Mouse (Mus musculus) heart, adult 9 months (tissue): ENCODE measurements around the gene Dhx32.
A peak's percentile ranks its signal among the peaks of the same experiment; 100 is the strongest.

Experiments
- DNase-seq, 2 experiments: peaks; one replicate each; pipeline ENCODE4 v3.0.0; 2022; ENCODE audit warnings: low spot score in 2 of 2

Gene Dhx32

DNA sequence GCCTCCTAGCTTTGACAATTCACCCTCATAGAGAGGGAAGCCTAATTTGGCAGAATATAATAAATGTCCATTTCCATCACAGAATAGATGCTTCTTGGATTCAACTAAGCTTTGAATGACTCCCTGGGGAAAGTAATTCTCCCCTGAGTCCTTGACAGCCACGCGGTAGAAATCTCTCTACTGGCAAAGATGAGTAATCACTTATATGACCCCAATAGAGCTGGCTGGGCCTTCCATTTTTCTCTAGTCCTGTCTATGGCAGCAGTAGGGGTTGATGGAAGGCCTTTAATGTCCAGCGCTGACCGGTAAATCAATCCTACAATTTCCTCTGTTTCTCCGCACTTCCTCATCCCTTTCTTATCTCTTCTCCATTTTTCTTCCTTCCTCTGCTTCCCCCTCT is 7.3 kb downstream of the Dhx32 start:
- no peak for DNase-seq

DNA sequence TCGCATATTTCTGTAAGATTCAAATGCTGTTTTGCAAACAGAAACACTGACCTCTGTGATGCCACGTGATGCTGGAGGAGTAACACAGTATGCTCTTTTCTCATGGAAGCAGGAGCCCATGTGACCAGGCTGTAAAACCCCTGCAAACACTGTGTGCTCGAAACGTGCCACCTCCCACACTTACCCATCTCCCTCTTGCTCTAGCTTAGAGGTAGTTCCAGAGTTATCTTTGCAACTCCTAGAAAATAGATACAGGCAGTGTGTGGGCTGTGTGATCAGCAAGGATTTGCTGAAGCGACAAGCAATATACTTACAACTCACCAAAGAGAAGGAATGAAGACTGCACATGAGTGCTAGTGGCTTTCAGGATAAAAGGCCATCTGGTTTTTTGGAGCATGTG is 14.0 kb downstream of the Dhx32 start:
- no peak for DNase-seq

DNA sequence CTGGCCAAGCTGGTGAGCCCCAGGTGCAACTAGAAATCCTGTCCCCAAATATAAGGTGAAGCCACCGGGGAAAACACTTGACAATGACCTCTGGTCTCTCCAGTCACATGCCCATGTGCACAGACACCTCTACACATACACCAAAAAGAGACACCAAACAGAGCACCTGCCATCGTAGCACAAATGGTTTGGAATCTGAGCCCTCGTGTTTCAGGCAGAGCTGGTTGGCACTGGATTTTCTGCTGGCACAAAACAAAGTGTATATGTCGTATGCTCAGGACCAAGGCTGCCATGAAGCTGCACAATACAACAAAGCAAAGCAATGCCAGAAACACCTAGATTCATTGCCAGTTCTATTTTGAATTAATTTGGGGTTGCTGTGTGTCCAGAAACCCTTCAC is 14.5 kb downstream of the Dhx32 start:
- DNase-seq = no peak

DNA sequence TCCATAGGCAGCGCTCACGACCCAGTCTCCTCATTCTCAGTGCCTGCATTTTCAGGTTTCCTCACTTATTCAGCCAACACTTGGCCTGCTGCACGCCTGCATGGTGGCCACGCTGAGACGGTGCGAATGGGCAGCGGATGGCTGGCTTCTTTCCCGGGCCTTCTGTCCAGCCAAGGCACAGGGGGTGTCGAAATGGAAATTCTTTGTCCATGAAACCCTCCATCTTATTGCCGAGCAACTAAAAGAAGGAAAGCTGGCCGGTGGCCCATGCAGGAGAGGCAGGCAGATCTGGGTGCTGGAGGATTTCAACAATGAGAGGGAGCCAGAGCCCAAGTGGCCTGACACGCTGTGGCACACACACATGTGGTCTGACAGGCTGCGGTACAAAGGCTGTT is 16.7 kb downstream of the Dhx32 start:
- DNase-seq = peak; percentile 72 to 84

DNA sequence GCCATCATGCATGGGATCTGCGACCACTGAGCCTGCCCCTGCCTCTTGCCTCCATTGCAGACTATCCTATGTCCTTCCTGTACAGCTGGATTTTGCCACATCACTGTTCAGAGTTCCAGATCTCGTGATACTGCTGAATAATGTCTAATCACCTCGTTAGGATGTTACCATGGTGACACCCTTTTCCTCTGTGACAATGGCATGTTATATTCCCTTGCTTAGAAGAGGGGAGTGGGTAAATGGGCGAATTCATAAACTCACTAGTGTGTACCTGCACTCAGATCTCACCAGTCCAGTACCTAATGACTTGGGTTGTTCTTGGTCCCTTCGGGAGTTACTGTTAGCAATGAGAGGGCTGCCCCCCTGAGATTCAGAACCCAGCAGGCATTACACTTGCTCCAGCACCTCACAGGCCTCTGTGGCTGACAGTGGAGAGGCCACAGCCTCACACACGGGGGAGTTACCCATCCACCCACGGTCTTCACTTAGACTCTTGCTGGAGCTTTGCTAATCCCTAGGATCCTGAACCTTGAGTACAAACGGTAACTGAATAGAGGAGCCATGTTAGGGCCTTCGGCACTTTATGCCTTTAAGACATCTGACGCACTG is 17.2 kb downstream of the Dhx32 start:
- DNase-seq = no peak

DNA sequence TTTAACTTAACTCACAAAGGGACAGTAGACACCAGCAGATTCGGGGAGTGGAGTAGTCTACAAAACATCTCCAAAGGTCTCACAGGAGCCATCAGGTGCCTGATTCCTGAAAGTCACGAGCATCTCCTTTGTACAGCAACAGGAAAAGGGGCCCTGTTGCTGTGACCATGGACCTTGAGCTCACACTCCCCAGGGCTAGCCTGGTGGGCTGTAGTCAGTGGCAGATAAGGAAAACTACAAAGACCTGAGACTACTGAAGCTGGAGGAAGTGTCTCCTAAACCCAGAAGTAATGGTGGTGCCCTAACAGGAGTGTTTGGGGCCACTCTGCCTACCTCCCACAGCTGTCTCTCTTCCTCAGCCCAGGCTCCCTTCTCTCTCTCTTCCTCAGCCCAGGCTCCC is 18.1 kb downstream of the Dhx32 start:
- no peak for DNase-seq

DNA sequence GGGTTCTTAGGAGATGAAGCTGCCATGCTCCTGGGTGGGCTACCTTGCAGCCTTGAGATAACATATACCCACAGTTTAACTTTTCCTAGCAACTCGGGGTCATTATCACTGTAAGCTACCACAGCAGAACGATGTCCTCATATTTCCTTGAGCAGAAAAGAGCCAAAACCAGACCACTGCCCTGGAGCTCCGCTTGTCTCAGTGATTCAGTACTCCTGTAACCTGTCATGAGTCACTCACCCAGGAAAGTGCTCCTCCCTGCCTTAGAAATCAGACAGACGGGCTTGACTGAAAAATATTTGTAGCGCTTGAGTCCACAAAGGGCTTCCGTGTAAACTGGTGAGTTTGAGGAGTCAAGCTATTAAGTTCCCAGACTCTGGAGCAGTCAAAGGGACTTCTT is 19.8 kb downstream of the Dhx32 start:
- DNase-seq = no peak

DNA sequence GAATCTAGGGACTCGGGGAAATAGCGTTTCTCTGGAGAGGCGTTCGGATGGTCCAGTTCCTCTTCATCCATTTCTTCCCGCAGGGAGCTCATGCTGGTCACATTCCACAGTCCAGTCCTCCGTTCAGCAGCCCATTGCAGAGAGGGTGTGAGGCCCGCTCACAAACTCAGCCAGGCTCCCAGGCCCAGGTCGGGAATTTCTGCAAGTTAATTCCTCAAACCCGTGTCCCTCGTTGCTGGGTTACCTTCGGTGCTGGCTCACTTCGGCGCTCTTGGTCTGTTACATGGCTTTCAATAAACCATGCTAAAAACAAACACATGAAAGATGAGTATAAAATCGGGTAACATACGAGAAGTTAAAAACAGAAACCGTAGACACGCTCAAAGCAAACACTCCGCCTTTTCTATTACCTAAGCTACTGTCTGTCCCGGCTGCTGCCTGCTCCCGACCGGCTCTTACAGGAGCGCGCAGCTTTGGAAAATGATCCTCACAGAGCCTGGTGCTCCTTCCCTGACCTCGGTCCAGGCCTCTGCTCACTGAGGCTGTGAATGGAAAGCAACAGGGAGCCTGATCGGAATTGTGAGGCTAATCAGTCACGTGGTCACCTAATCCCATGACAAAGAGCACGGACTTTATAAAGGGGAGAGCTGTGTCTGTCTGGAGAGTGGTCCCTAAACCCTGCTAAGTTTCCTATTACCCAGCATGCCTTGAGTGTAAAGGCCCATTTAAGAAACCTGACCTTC is 22.7 kb downstream of the Dhx32 start:
- no peak for DNase-seq

DNA sequence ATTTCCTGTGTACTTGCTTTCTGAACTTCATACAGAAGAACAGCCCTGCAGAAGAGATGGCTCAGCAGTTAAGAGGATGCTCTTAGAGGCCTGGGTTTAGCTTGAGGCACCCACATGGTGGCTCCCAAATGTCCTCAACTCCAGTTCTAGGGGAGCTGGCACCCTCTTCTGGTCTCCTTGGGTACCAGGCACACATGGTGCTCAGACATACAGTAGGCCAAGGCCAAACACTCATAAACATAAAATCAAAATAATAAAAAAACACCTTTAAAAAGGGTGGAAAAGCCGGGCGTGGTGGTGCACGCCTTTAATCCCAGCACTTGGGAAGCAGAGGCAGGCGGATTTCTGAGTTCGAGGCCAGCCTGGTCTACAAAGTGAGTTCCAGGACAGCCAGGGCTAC is 23.8 kb downstream of the Dhx32 start:
- DNase-seq = no peak

DNA sequence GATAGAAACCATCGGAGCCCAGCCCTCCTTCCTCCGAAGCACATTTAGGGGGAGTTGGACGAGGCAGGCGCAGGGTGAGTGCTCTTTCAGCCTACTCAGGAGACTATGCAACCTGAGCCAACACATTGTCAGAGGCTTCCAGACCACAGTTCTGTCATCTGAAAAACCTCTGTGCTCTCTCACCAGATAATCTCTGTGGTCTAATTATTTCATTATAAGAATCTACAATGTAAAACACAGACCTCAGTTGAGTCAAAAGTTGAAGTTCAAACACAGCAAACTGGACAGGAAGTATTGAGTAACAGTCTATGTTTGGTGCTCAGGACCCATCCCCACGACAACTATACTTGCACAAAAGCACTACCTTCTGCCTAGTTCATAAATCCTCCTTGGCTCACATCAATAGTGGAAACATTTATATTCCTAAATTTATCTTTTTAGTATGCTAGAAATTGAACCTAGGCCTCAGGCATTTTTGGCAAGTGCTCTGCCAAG is 24.5 kb downstream of the Dhx32 start:
- DNase-seq = no peak

DNA sequence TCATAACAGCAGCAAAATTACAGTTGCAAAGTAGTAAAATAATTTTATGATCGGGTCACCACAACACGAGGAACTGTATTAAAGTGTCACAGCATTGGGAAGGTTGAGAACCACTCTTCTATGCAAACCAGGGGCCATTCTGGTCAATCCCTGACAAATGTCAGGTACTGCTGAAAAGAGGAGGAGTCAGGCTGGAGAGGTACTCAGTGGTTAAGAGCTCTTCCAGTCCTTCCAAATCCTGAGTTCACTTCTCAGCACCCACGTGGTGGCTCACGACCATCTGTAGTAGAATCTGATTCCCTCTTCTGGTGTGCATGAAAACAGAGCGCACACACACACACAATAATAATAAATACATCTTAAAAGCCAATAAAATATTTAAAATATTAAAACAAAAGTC is 31.4 kb downstream of the Dhx32 start:
- DNase-seq = no peak

DNA sequence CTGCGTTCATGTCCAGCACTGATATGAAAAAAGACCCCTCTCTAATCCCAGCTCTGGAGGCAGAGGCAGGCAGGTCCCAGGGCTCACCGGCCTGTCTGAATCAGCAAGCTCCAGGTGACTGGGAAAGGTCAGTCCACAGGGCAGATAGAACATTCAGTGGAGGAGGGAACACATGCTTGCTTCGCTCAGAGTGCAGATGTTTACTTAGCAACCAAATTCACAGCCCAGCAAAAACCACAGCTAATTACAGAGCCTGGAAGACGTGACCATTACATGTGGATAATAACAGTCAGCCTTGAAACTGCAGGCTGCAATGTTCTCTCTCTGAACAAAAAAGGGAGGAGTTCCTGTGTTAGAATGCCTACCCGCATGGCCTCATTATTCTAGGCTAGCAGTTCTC is 31.9 kb downstream of the Dhx32 start:
- DNase-seq = no peak

DNA sequence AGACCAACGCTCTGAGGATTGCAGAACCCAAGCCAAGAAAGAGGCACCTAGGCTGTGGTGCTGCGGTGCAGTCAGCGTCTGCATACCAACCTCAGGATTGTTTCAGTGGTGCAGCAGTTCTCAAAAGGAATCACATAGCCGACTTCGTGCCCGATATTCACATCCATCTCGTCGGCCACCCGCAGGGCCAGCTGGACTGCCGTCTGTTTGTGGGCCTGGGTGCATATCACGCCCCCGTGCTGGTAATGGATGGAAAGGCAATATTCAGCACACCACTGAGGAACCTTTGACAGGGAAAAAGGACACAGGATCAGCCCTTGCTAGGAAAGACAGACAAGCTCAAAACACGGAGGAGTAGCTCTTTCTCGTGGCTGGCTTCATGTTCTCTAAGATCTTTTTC is 33.8 kb downstream of the Dhx32 start:
- DNase-seq = no peak

DNA sequence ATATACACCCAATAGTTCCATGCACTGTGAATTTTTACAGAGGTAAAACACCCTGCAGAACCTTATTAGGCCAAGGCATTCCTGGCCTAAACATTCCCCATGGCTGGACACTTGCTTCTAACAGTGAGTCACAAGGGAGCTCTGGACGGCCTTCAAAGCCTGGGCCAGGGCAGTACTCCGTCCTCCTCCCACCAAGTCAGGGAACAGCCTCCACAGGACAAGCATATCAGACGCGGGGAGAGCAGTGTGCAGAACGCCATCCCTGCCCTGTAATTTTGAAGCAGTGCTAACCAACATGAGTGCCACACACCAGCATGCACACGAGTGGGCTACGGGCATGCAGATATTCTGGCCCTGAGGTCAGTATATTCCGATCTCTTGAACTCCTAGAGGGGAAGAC is 35.2 kb downstream of the Dhx32 start:
- peak; percentile 39 to 55 for DNase-seq

DNA sequence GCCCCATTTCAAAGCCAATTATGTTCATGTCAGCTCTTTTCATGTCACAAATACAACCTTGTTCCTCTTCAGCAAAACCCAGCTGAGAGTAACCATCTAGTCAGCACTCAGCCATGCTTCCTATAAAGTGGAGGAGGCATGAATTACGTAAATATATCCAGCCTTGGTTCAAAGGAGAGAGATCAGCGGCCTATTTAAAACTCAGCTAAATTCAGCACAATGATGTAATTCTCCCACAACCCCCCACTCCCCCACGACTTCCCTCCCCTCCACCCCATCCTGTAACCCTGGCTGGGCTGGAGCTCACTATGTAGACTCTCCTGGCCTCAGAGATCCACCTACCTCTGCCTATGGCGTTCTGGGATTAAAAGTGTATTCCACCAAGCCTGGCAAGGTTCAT is 37.8 kb downstream of the Dhx32 start:
- peak; percentile 35 to 52 for DNase-seq

DNA sequence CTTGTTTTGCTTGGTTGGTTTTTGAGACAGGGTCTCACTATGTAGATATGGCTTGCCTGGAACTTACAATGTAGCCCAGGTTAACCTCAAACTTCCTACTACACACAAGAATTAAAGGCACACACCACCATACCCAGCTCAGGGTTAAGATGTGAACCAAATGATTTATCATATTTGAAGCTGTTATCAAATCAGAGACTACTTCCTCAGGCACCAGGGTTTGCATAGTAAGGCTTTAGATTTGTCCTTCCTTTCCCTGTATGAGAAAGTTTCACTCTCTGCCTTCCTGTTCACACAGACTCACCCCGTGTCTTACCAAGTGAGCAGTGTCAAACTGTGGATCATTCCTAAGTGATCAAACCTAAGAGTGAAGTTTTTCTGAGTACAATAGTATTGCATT is 38.3 kb downstream of the Dhx32 start:
- no peak for DNase-seq

DNA sequence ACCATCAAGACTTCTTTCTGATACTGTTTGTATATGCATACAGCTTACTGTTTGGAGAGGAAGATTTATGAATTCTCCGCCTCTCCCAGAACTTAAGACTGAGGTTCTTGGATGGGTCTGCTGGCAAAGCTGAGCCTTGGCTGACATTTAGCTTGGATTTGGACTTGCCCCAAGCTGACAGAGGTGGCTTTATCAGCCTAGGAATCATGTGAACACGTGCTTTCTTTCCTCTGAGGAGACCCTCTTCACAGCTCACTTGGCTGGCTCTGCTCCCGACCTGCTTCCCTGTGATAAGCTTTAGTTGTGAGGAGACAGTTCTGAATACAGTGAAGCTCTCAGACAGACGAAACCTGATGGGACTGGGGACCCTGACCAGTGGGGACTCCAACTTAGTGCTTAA is 38.9 kb downstream of the Dhx32 start:
- DNase-seq = no peak

DNA sequence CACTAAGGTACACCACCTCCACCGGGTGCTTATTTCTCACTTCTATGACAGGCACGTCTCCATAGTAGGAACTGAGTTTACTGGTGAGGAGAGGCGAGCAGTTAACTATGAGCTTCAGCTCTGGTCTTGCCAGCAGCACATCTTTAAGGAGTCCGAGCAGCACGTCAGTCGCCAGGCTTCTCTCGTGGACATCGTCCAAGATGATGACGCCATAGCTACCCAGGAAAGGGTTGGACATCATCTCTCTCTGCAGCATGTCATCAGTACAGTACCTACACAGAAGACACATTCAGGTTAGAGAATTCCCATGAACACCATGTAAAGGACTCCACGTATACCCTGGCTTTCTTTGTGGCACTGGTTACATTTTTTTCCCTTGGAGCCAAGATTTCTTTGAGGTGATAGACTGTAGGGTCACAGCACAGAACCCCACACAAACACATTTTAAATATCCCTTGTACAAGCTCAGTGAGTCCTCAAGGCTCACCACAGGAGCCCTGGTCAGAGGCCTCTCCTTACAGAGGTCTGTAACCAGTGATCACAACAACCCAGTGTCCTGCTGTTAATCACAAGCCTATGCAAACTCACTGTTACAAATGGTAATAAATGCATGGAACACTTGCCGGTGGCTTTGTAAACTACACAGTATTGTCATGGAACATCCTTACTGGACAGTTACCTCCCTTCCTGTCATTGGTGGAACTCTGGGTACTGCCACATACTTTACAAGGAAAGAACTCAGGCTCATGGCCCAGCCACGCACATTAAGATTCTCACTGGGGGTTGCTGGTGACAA is 39.8 kb downstream of the Dhx32 start:
- no peak for DNase-seq

DNA sequence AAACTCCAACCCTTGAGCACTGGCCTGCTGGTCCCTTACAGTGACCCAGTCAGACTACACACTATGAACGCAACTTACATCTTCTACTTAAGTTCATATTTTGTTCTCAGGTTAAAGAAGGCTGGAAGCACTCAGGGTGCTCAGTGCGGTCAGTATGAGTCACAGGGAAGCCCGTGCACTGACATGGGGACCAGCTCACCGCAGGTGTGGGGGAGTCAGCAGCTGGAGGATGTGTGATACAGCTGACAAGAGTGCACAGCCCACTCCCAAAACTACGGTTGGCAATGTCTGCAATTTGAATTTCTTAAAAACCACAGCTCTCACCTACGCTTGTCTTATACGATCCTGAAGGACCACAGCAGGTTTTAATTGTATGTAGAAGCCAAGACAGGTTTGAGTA is 42.0 kb downstream of the Dhx32 start:
- DNase-seq = no peak

DNA sequence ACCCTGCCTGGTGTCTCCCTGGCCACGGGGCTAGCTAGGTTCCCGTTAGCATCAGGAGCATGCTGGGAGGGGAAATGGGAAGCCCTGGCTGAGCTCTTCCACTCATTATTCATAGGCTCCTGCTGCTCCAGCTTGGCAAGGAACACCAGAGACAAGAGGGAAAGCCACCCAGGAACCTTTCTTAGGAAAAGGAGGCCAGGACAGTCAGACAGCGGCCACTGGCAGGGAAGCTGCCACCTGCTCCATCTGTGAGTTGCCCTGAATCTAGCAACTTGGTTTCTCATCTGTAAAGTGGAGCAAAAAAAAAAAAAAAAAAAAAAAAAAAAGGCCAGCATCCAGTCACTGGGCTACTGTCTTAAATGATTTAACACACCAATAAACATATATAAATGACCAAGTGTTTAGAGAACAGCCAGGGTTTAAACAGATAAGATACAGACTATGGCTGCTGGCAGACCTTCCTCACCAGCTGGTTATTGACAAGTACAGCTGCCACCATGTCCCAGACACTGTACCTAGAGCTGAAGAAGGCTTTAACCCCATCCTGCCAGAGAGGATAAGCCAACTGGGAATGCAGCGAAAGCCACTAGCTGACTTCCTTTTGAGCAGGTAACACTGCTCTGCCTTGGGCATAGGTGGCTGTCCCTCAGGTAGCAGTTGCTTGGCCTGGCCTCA is 50.4 kb downstream of the Dhx32 start:
- no peak for DNase-seq

DNA sequence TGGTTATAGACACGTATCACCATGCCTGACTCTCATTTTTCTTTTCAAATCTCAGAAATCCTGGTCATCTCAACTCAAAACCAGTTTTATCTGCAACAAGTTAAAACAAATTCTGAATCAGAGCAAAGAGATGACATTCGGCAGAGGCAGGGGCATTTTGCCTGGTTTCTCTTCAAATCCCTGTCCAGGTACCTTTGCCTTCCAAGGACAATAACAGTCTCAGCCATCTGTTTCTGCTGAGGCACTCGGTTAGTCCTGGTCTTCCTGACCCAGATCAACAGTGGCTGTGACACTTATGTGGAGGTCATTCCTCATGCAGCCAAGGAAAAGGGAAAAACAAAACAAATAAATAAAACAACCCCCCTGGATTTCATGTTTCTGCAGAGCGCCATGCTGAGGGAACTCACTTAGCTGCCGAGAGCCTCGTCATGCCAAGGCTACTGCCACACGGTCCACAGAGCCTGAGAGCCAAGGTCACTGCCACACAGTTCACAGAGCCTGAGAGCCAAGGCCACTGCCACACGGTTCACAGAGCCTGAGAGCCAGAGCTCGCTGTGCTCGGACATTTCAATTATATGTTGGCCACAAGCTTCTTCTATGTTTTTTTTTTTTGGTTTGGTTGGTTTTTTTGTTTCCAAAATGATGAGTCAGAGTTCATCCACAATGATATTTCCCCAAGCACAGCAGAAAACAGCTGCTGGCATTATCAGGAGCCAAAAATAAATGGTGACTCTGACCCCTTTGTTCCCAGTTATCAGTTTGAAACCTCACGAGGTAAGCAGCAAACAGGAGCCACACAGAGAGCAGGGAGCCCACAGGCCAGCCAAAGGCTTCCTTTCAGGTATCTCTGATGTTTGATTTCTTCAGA is 52.0 kb downstream of the Dhx32 start:
- DNase-seq = peak; percentile 43 to 57
